Mouse (Mus musculus): Measurements from ENCODE around the gene Gm17555.
A peak's percentile ranks its signal among the peaks of the same experiment; 100 is the strongest.
"Not testable (repeated sequence)": the region's sequence is repeated elsewhere in the genome, so short reads cannot be mapped to it uniquely, and the experiment has no call there.

The Gm17555 gene

GRCm38 (mm10) chr2:126214800-126215199, at the start of gene Gm17555:
Gm17555 (plus strand) TSS chr2:126215100.
- not testable (repeated sequence) for DNase-seq

- no peak for DNase-seq
Observed at GRCm38 (mm10) chr2:126165277-126166018, 49.5 kb upstream of the Gm17555 start.

- DNase-seq = no peak
Observed at GRCm38 (mm10) chr2:126166335-126166734, 48.6 kb upstream of the Gm17555 start.

- DNase-seq = no peak
Observed at GRCm38 (mm10) chr2:126166848-126167617, 47.9 kb upstream of the Gm17555 start.

GRCm38 (mm10) chr2:126171427-126171826, 43.5 kb upstream of the Gm17555 start:
- DNase-seq = no peak

GRCm38 (mm10) chr2:126191306-126191705, 23.6 kb upstream of the Gm17555 start:
- no peak for DNase-seq

- no peak for DNase-seq
Observed at GRCm38 (mm10) chr2:126192129-126192528, 22.8 kb upstream of the Gm17555 start.

- no peak for DNase-seq
Observed at GRCm38 (mm10) chr2:126195631-126196356, 19.1 kb upstream of the Gm17555 start.

- DNase-seq = peak; percentile 9
Observed at GRCm38 (mm10) chr2:126198971-126199370, 15.9 kb upstream of the Gm17555 start.

- DNase-seq = no peak
Observed at GRCm38 (mm10) chr2:126211011-126211680, 3.8 kb upstream of the Gm17555 start.

- DNase-seq = no peak
Observed at GRCm38 (mm10) chr2:126227581-126227980, 12.7 kb downstream of the Gm17555 start.

- no peak for DNase-seq
Observed at GRCm38 (mm10) chr2:126231731-126232130, 16.8 kb downstream of the Gm17555 start.

- peak; percentile 12 for DNase-seq
Observed at GRCm38 (mm10) chr2:126236905-126237304, 22.0 kb downstream of the Gm17555 start.

- peak; percentile 53 for DNase-seq
Observed at GRCm38 (mm10) chr2:126245446-126245845, 30.5 kb downstream of the Gm17555 start.

- no peak for DNase-seq
Observed at GRCm38 (mm10) chr2:126248536-126248935, 33.6 kb downstream of the Gm17555 start.

GRCm38 (mm10) chr2:126252211-126252610, 37.3 kb downstream of the Gm17555 start:
- no peak for DNase-seq

Measured in lung, postnatal 14 days (tissue).